Mouse (Mus musculus): ENCODE data around the gene Sh3bgrl2. TPM values are rescaled to one million over a fixed set of nuclear protein-coding genes. Genes with fewer than 3 reads are reported as not detected.

The Sh3bgrl2 gene
- polyA plus RNA-seq, 1 experiment from 2014 or later = 13.2 TPM

DNA sequence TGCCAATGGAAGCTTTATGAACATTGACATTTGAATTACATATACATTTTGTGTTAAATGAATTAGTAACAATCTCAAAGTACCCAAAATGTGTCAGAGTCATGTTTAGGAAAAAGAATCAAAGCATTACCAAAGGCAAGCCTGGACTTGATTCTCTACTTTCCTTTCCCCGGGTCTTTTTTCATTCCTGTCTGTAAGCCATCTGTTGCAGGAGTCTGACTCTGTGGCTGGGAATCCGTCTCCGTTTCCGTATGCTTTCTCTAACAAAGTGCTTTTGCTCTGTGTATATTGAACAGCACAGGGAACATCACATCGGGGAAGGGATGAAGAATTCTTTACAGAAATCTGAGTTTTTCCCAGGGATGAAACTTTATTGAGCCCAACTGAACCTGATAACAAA lies 77.0 kb downstream of the Sh3bgrl2 start:
- ATAC-seq (replicated peaks; ENCODE audit: low FRiP score) = no peak
- Histone ChIP-seq H3K4me2 (ENCODE audit: low read depth, low read length, severe bottlenecking) (no peak overlapping the region), H3K4me3 (ENCODE audit: low read depth, low read length) (no peak overlapping the region), H3K9me3 (ENCODE audit: control insufficient read depth, low read length) (no peaks in the 10 kb centered on the region), H3K4me1 (replicated peaks; ENCODE audit: control insufficient read depth, insufficient read depth, low read length) (no peaks in the 10 kb centered on the region), H3K36me3 (ENCODE audit: control insufficient read depth, insufficient read depth, low read length) (no peaks in the 10 kb centered on the region), H3K27ac (ENCODE audit: low read depth, low read length) (no peak overlapping the region), H3K9ac (ENCODE audit: low read length) (no peak overlapping the region), H3K27me3 (ENCODE audit: control insufficient read depth, insufficient read depth, low read length) (no peaks in the 10 kb centered on the region)
- no peak for DNase-seq (ENCODE audit: low spot score)
- 81% methylated on average over 5 of the region's 5 CpGs for WGBS

DNA sequence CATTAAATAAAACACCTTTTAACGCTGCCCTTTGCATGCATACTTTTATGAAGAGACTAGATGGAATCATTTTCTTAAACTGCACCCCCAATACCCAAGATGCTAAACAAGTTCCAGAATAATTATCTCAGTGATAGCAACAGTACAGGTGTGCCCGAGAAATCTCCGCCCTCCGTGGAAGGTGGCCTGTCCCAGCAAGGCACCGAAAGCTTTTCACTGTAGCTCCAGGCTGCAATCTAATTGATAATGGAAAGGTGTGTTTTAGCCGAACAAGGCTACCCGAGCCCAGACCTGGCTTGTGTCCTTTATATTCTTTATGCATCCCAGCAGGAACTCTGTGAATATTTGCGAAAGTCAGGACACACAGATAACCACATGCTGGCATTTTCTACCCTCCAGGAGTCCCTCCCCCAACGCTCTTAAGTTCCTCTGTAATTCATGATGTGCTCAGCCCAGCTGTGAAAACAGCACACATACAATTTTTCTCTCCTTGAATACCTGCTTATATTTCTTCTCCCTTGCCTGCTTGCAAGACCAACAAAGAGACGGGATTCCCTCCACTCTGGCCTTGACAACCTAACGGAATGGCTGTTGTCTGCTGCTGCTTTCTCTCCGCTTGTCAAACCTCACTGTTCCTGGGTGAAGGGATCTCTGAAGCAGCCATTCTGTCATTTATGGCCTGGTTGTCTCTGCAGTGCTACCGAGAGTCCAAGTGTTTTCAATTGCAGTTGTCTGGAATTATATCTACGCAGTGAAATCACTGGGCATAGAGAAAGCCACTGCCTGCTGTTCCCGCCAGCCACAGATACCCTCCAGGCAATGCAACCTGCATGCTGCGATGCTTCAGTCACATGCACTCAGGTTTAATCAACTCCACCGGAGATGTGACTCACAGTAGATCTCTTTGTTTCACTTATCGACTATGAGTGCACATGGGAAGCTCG lies 80.8 kb downstream of the Sh3bgrl2 start:
- peak; percentile 69 for ATAC-seq (replicated peaks; ENCODE audit: low FRiP score)
- H3K9ac ChIP-seq (ENCODE audit: low read length) = no peak overlapping the region; the same call in 1 of the 2 replicates

DNA sequence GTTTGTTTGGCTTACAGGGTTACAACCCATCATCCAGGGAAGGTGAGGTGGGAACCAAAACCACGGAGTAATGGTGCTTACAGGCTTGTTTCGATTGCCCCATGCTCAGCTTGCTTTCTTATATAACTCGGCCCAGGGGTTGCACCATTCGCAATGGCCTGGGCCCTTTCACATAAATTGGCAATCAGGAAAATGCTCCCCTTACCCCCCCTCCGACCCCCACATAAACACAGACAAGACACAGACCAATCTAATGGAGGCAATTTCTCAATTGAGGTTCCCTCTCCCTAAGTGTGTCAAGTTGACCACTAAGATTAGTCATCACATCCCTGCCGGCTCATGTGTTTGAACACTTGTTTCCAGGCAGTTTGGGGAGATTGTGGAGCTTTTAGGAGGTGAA lies 82.2 kb downstream of the Sh3bgrl2 start:
- ATAC-seq (replicated peaks; ENCODE audit: low FRiP score) = no peak
- no peaks in the 10 kb centered on the region; the same call in 1 of the 2 replicates for H3K4me1 ChIP-seq (replicated peaks; ENCODE audit: control insufficient read depth, insufficient read depth, low read length)

More for the DNA sequence above, 80.8 kb downstream of the Sh3bgrl2 start:
- 30% methylated on average over 19 of the region's 19 CpGs for WGBS
- no peak for DNase-seq (ENCODE audit: low spot score)
- Histone ChIP-seq H3K4me1 (replicated peaks; ENCODE audit: control insufficient read depth, insufficient read depth, low read length) (no peaks in the 10 kb centered on the region), H3K4me2 (ENCODE audit: low read depth, low read length, severe bottlenecking) (no peak overlapping the region), H3K27me3 (ENCODE audit: control insufficient read depth, insufficient read depth, low read length) (no peaks in the 10 kb centered on the region), H3K4me3 (ENCODE audit: low read depth, low read length) (no peak overlapping the region), H3K36me3 (ENCODE audit: control insufficient read depth, insufficient read depth, low read length) (no peaks in the 10 kb centered on the region), H3K27ac (ENCODE audit: low read depth, low read length) (peak overlapping the region; percentile 1; the same call in 1 of the 2 replicates), H3K9me3 (ENCODE audit: control insufficient read depth, low read length) (no peaks in the 10 kb centered on the region)

GRCm38 (mm10) chr9:83631920-83632319 lies 83.8 kb downstream of the Sh3bgrl2 start:
- H3K9ac ChIP-seq (ENCODE audit: low read length) = no peak overlapping the region
- no peak overlapping the region for H3K4me2 ChIP-seq (ENCODE audit: low read depth, low read length, severe bottlenecking)
- no peaks in the 10 kb centered on the region for H3K9me3 ChIP-seq (ENCODE audit: control insufficient read depth, low read length)
- ATAC-seq (replicated peaks; ENCODE audit: low FRiP score) = no peak
- H3K4me3 ChIP-seq (ENCODE audit: low read depth, low read length) = no peak overlapping the region
- no peaks in the 10 kb centered on the region for H3K36me3 ChIP-seq (ENCODE audit: control insufficient read depth, insufficient read depth, low read length)
- H3K4me1 ChIP-seq (replicated peaks; ENCODE audit: control insufficient read depth, insufficient read depth, low read length) = no peaks in the 10 kb centered on the region; the same call in 1 of the 2 replicates
- 50% methylated on average over 5 of the region's 5 CpGs for WGBS
- H3K27me3 ChIP-seq (ENCODE audit: control insufficient read depth, insufficient read depth, low read length) = 0 out of 2 replicates have a peak, but pooled peaks cover 2% of the 10 kb centered on the region
- H3K27ac ChIP-seq (ENCODE audit: low read depth, low read length) = no peak overlapping the region
- no peak for DNase-seq (ENCODE audit: low spot score)

More for the DNA sequence above, 82.2 kb downstream of the Sh3bgrl2 start:
- no peak for DNase-seq (ENCODE audit: low spot score)
- Histone ChIP-seq H3K36me3 (ENCODE audit: control insufficient read depth, insufficient read depth, low read length) (no peaks in the 10 kb centered on the region), H3K9me3 (ENCODE audit: control insufficient read depth, low read length) (no peaks in the 10 kb centered on the region), H3K27me3 (ENCODE audit: control insufficient read depth, insufficient read depth, low read length) (no peaks in the 10 kb centered on the region), H3K4me3 (ENCODE audit: low read depth, low read length) (no peak overlapping the region), H3K27ac (ENCODE audit: low read depth, low read length) (no peak overlapping the region), H3K9ac (ENCODE audit: low read length) (no peak overlapping the region), H3K4me2 (ENCODE audit: low read depth, low read length, severe bottlenecking) (no peak overlapping the region)
- 88% methylated on average over 6 of the region's 6 CpGs for WGBS

- no peak overlapping the region for H3K27ac ChIP-seq (ENCODE audit: low read depth, low read length)
- WGBS = 16% methylated on average over 3 of the region's 3 CpGs
- ATAC-seq (replicated peaks; ENCODE audit: low FRiP score) = no peak; the same call in 1 of the 2 replicates
Observed at GRCm38 (mm10) chr9:83634703-83635102, 86.6 kb downstream of the Sh3bgrl2 start.

DNA sequence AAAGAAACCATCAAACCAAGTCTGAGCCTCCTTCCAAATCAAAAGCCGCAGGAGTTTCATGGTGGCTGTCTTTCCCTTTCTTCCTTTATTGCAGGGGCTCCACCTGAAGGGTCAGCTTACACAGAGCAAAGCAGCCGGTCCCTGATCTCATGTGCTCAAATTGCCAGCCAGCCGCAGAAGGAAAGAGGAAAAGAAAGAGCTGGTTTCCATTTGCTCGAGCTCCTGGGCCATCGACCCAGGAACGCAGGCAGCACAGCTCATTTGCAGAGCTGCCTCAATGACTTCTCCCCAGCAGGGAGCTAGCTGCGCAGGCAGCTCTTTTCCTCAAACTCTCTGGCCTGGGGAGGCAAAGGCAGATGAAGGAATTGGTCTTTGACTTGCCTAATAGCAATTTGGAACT lies 87.9 kb downstream of the Sh3bgrl2 start:
- H3K27me3 ChIP-seq (ENCODE audit: control insufficient read depth, insufficient read depth, low read length) = 0 out of 2 replicates have a peak, but pooled peaks cover 2% of the 10 kb centered on the region
- H3K36me3 ChIP-seq (ENCODE audit: control insufficient read depth, insufficient read depth, low read length) = no peaks in the 10 kb centered on the region
- DNase-seq (ENCODE audit: low spot score) (no peak), ATAC-seq (replicated peaks; ENCODE audit: low FRiP score) (peak; percentile 45; the same call in 1 of the 2 replicates)
- H3K4me1 ChIP-seq (replicated peaks; ENCODE audit: control insufficient read depth, insufficient read depth, low read length) = no peaks in the 10 kb centered on the region; the same call in 1 of the 2 replicates
- peak overlapping the region; percentile 20; the same call in 1 of the 2 replicates for H3K9ac ChIP-seq (ENCODE audit: low read length)
- H3K4me2 ChIP-seq (ENCODE audit: low read depth, low read length, severe bottlenecking) = no peak overlapping the region
- 2% methylated on average over 7 of the region's 7 CpGs for WGBS
- no peaks in the 10 kb centered on the region for H3K9me3 ChIP-seq (ENCODE audit: control insufficient read depth, low read length)
- H3K4me3 ChIP-seq (ENCODE audit: low read depth, low read length) = no peak overlapping the region
- H3K27ac ChIP-seq (ENCODE audit: low read depth, low read length) = peak overlapping the region; percentile 55; the same call in 1 of the 2 replicates

More at GRCm38 (mm10) chr9:83634703-83635102, 86.6 kb downstream of the Sh3bgrl2 start:
- DNase-seq (ENCODE audit: low spot score) = no peak
- Histone ChIP-seq H3K36me3 (ENCODE audit: control insufficient read depth, insufficient read depth, low read length) (no peaks in the 10 kb centered on the region), H3K4me2 (ENCODE audit: low read depth, low read length, severe bottlenecking) (no peak overlapping the region), H3K27me3 (ENCODE audit: control insufficient read depth, insufficient read depth, low read length) (0 out of 2 replicates have a peak, but pooled peaks cover 2% of the 10 kb centered on the region), H3K4me1 (replicated peaks; ENCODE audit: control insufficient read depth, insufficient read depth, low read length) (no peaks in the 10 kb centered on the region; the same call in 1 of the 2 replicates), H3K9me3 (ENCODE audit: control insufficient read depth, low read length) (no peaks in the 10 kb centered on the region), H3K4me3 (ENCODE audit: low read depth, low read length) (no peak overlapping the region), H3K9ac (ENCODE audit: low read length) (no peak overlapping the region)

DNA sequence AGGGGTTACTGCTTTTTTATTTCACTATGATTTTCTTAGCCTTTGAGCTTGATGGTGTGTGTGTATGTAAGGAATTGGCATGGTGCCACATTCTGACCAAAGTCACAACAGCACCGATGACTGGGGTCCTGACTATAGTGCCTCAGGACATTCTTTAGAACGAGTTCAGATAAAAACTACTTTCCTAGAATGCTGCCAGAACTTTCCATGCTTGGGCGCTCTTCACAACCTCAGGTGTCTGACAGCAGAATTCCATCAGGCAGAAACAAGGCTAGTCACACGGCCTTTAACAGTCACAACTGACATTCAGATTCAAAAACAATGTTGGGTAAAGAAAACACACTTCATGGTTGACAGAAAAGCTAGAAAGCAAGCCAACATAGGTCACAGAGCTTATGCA lies 95.0 kb downstream of the Sh3bgrl2 start:
- ATAC-seq (replicated peaks; ENCODE audit: low FRiP score) (no peak), DNase-seq (ENCODE audit: low spot score) (peak; percentile 17)
- H3K4me3 ChIP-seq (ENCODE audit: low read depth, low read length) = no peak overlapping the region
- no peak overlapping the region for H3K27ac ChIP-seq (ENCODE audit: low read depth, low read length)
- no peaks in the 10 kb centered on the region for H3K36me3 ChIP-seq (ENCODE audit: control insufficient read depth, insufficient read depth, low read length)
- no peak overlapping the region for H3K4me2 ChIP-seq (ENCODE audit: low read depth, low read length, severe bottlenecking)
- H3K9me3 ChIP-seq (ENCODE audit: control insufficient read depth, low read length) = no peaks in the 10 kb centered on the region
- WGBS = 72% methylated on average over 4 of the region's 4 CpGs
- H3K4me1 ChIP-seq (replicated peaks; ENCODE audit: control insufficient read depth, insufficient read depth, low read length) = peaks cover 2% of the 10 kb centered on the region; the same call in 1 of the 2 replicates
- H3K9ac ChIP-seq (ENCODE audit: low read length) = no peak overlapping the region
- H3K27me3 ChIP-seq (ENCODE audit: control insufficient read depth, insufficient read depth, low read length) = no peaks in the 10 kb centered on the region

DNA sequence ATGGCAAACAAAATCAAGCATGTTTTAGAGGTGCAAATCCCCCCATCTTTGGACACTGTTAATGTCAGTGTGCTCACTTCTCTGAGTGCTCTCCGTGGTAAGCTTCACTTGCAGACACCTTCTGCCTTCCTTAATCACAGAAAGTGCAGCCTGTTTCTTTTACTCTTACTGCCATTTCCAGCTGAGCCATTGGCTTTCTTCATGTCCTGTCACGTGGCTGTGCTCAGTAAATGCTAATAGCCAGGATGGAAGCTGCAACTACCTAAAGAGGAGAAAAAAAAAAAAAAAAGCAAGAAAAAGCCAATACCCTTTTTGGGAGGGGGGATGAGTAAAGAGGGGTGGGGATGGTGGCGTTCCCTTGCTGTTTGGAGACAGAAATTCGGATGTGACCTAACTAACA lies 95.7 kb downstream of the Sh3bgrl2 start:
- H3K27ac ChIP-seq (ENCODE audit: low read depth, low read length) = no peak overlapping the region
- no peaks in the 10 kb centered on the region for H3K36me3 ChIP-seq (ENCODE audit: control insufficient read depth, insufficient read depth, low read length)
- H3K9ac ChIP-seq (ENCODE audit: low read length) = no peak overlapping the region
- 50% methylated on average over 4 of the region's 4 CpGs for WGBS
- ATAC-seq (replicated peaks; ENCODE audit: low FRiP score) (no peak), DNase-seq (ENCODE audit: low spot score) (peak; percentile 20)
- no peaks in the 10 kb centered on the region for H3K27me3 ChIP-seq (ENCODE audit: control insufficient read depth, insufficient read depth, low read length)
- no peak overlapping the region for H3K4me2 ChIP-seq (ENCODE audit: low read depth, low read length, severe bottlenecking)
- H3K4me3 ChIP-seq (ENCODE audit: low read depth, low read length) = no peak overlapping the region
- peaks cover 4% of the 10 kb centered on the region; the same call in 1 of the 2 replicates for H3K4me1 ChIP-seq (replicated peaks; ENCODE audit: control insufficient read depth, insufficient read depth, low read length)
- no peaks in the 10 kb centered on the region for H3K9me3 ChIP-seq (ENCODE audit: control insufficient read depth, low read length)

All from forebrain, embryonic 11.5 days (tissue).